Comparison of ENCODE assay signal across 24 mouse cellular contexts in genomic region chr11:43512661-43513190, GRCm38 (mm10). TPM values are rescaled to one million over a fixed set of nuclear protein-coding genes. Genes with fewer than 3 reads are reported as not detected.
A peak's percentile ranks its signal among the peaks of the same experiment; 100 is the strongest.
DNase-seq lines count a peak whose midpoint lies in the region; ATAC-seq lines count a peak whose summit lies in the region.
"Had no signal": no experiment of that assay in that cellular context is flagged by ENCODE, and none has a peak within 500 bp of the region (broad histone marks: within the 10 kb centered on the region; RNA-seq: fewer than 3 reads in every experiment).

No protein-coding gene starts in this region.

- no peak for ATAC-seq in stomach, embryonic 16.5 days (ENCODE audit: insufficient read depth, low FRiP score)
- no peak for ATAC-seq in liver, embryonic 12.5 days
- ATAC-seq: activated CD4-positive, CD25-positive, alpha-beta regulatory T cell, adult 4 months; forebrain, embryonic 13.5 days; forebrain, embryonic 15.5 days; forebrain, postnatal 0 days; Patski had no signal

- 71% methylated on average over 2 of the region's 2 CpGs for WGBS in stomach, embryonic 16.5 days
- WGBS in liver, embryonic 12.5 days (ENCODE audit: insufficient replicate concordance), result 61% methylated on average over 2 of the region's 2 CpGs

- no peak overlapping the region for H3K9ac ChIP-seq in stomach, embryonic 16.5 days (ENCODE audit: low read length)
- no peak overlapping the region for H3K9ac ChIP-seq in liver, embryonic 12.5 days
- H3K9ac ChIP-seq: embryonic facial prominence, embryonic 12.5 days; forebrain, embryonic 13.5 days; forebrain, embryonic 15.5 days; forebrain, postnatal 0 days had no signal

- H3K27me3 ChIP-seq in stomach, embryonic 16.5 days (ENCODE audit: control insufficient read depth, insufficient read depth, low read length), result no peaks in the 10 kb centered on the region
- no peaks in the 10 kb centered on the region for H3K27me3 ChIP-seq in liver, embryonic 12.5 days (replicated peaks)
- H3K27me3 ChIP-seq: embryonic facial prominence, embryonic 12.5 days; forebrain, embryonic 13.5 days; forebrain, embryonic 15.5 days; Patski had no signal

- DNase-seq in ES-CJ7 (ENCODE audit: low read depth, low spot score) (peak; percentile 69), R1 (ENCODE audit: low read depth, low spot score) (peak; percentile 71)
- no peak for DNase-seq in embryo, embryonic 9.5 days (ENCODE audit: extremely low spot score)
- DNase-seq in kidney, postnatal 4 days, result no peak
- DNase-seq: adrenal gland, adult 8-10 months; adrenal gland, postnatal 14 days; adrenal gland, postnatal 36 days; cerebellum, adult 11 months; cerebellum, adult 18-20 months; cerebellum, adult 8-10 months; cerebellum, adult 9-11 months; cerebellum, postnatal 14 days; cerebellum, postnatal 36 days; embryo, embryonic 11 days; forebrain, postnatal 0 days had no signal

- H3K4me2 ChIP-seq in stomach, embryonic 16.5 days (ENCODE audit: low read depth, low read length), result no peak overlapping the region
- H3K4me2 ChIP-seq in liver, embryonic 12.5 days, result no peak overlapping the region
- H3K4me2 ChIP-seq: embryonic facial prominence, embryonic 12.5 days; forebrain, embryonic 13.5 days; forebrain, embryonic 15.5 days had no signal

- no peaks in the 10 kb centered on the region for H3K36me3 ChIP-seq in stomach, embryonic 16.5 days (ENCODE audit: control insufficient read depth, insufficient read depth, low read length)
- H3K36me3 ChIP-seq in liver, embryonic 12.5 days, result no peaks in the 10 kb centered on the region
- H3K36me3 ChIP-seq: embryonic facial prominence, embryonic 10.5 days; embryonic facial prominence, embryonic 12.5 days; forebrain, embryonic 15.5 days; G1E had no signal

- no peaks in the 10 kb centered on the region for H3K4me1 ChIP-seq in stomach, embryonic 16.5 days (ENCODE audit: control insufficient read depth, insufficient read depth, low read length)
- H3K4me1 ChIP-seq in liver, embryonic 12.5 days, result no peaks in the 10 kb centered on the region
- H3K4me1 ChIP-seq: embryonic facial prominence, embryonic 12.5 days; forebrain, embryonic 13.5 days; forebrain, embryonic 15.5 days had no signal

- H3K27ac ChIP-seq in stomach, embryonic 16.5 days (ENCODE audit: low read length), result peak overlapping the region; percentile 16; the same call in 1 of the 2 replicates
- H3K27ac ChIP-seq in liver, embryonic 12.5 days, result no peak overlapping the region
- H3K27ac ChIP-seq: embryonic facial prominence, embryonic 10.5 days; embryonic facial prominence, embryonic 12.5 days; forebrain, embryonic 13.5 days; forebrain, embryonic 15.5 days had no signal

- no peak overlapping the region for H3K4me3 ChIP-seq in stomach, embryonic 16.5 days (replicated peaks; ENCODE audit: low read length)
- no peak overlapping the region for H3K4me3 ChIP-seq in liver, embryonic 12.5 days
- H3K4me3 ChIP-seq: embryonic facial prominence, embryonic 10.5 days; embryonic facial prominence, embryonic 12.5 days; forebrain, embryonic 13.5 days; forebrain, embryonic 15.5 days had no signal

- H3K9me3 ChIP-seq in stomach, embryonic 16.5 days (replicated peaks; ENCODE audit: control insufficient read depth, low read length), result no peaks in the 10 kb centered on the region
- H3K9me3 ChIP-seq in liver, embryonic 12.5 days (replicated peaks), result no peaks in the 10 kb centered on the region
- H3K9me3 ChIP-seq: embryonic facial prominence, embryonic 10.5 days; embryonic facial prominence, embryonic 12.5 days; forebrain, embryonic 13.5 days; forebrain, embryonic 15.5 days; G1E had no signal

RNA-seq across cellular contexts. Expression of gene Ccnjl, which starts 15.9 kb away (rescaled TPM):
- 9.9 and 11.0 TPM in 2 replicates for polyA plus RNA-seq in stomach, embryonic 16.5 days (2015; fragmentation: Nextera tagmentation; extraction: Ambion mirVana)
- polyA plus RNA-seq in liver, embryonic 12.5 days (2016; fragmentation: Nextera tagmentation; extraction: Ambion mirVana), result 5.4 and 5.6 TPM in 2 replicates
- polyA plus RNA-seq: G1E had no signal

RNA-seq across cellular contexts. Expression of gene C1qtnf2, which starts 38.6 kb away (rescaled TPM):
- polyA plus RNA-seq in stomach, embryonic 16.5 days (2015; fragmentation: Nextera tagmentation; extraction: Ambion mirVana), result 13.8 TPM in 2 replicates
- polyA plus RNA-seq in liver, embryonic 12.5 days (2016; fragmentation: Nextera tagmentation; extraction: Ambion mirVana), result 0.29 and 0.42 TPM in 2 replicates
- polyA plus RNA-seq: activated CD4-positive, CD25-positive, alpha-beta regulatory T cell, adult 4 months; G1E; Patski had no signal

Comparison
In these comparisons a context has a peak if more than half of its experiments do, and no peak if none do; other contexts are left out.
1. DNase-seq: peak in ES-CJ7 (single experiment) and R1 (single experiment); none in embryo, embryonic 9.5 days (single experiment) and kidney, postnatal 4 days (0 of 2).
2. RNA of gene C1qtnf2, which starts 38.6 kb away (polyA plus RNA-seq): 13.8 TPM in stomach, embryonic 16.5 days; 0.29 to 0.42 TPM in liver, embryonic 12.5 days; every median in the first group is over 10 times any median in the second.